Mouse (Mus musculus) ovary, adult 18-20 months (tissue): ENCODE data around the gene Gimap4.
"Not testable (repeated sequence)": the region's sequence is repeated elsewhere in the genome, so short reads cannot be mapped to it uniquely, and the experiment has no call there.

Experiments
- DNase-seq: peaks from one replicate; pipeline ENCODE4 v3.0.0; 2022; ENCODE audit warnings: low spot score, mixed read lengths

Gene Gimap4

DNA sequence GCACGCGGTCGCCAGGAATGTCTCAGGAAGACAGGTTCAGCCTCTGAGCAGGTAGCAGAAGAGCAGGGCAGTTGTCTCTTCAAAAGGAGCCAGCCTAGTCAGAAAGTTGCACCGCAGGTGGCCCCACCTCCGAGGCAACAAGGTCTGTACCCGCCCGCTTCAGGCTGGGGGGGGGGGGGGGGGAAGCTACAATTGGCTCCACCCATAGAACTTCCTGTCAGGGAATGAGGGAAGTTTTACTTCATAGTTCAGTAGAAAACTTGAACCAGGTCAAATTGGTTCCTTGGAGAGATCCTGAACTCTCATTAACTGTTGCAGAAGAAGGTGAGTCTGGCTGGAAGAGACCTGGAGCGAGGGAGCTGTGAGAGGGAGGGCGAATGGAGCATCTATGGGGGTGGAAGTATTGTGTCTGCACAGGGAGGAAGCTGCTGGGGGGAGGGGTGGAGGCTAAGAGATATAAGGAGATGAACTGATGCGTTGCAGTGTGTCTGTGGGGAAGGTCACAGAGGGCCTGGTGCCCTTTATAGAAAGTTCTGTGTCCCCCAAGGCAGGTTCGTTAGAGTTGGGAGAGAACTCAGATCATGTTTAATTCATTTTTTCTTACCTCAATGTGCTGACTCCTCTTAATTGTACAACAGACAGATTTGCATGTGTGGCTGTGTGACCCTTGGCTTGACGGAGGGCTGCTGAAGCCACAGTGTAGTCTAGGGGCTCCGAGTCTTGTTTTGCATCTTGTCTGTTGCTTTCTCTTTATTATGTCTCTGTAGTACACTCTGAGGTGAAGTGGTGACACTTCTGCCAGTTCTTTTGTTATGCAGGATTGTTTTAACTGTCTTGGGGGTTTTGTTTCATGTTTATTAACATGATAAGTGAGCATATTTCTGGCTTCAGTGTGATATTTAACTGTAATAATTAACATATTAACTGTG lies 8.2 kb upstream of the Gimap4 start, which contains the start of gene Gimap9:
Gene Gimap9 (plus strand): TSS at position 199 of the 929 bp plus-strand sequence.
- no peak for DNase-seq

DNA sequence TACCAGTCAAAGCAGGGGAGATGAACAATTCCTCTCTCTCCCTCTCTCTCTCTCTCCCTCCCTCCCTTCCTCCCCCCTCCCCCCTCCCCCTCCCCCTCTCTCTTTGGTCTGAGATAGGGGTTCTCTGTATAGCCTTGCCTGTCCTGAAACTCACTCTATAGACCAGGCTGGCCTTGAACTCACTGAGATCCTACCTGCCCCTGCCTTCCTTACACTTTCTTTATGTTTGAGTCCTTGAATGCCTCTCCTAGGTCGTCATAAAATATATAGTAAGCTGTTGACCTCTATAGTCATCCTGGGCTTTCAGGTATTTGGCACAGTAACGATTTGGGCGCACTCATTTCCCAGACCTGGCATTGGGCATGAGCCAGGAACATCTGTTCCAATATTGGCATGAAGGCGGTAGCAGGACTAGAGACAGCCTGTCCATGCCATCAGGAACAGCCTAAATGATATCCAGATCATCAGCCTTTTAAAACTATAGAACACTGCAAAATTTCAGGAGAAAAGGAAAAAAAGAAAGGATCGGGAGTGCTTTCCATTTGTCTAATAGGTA lies 7.4 kb upstream of the Gimap4 start:
- DNase-seq = no peak

DNA sequence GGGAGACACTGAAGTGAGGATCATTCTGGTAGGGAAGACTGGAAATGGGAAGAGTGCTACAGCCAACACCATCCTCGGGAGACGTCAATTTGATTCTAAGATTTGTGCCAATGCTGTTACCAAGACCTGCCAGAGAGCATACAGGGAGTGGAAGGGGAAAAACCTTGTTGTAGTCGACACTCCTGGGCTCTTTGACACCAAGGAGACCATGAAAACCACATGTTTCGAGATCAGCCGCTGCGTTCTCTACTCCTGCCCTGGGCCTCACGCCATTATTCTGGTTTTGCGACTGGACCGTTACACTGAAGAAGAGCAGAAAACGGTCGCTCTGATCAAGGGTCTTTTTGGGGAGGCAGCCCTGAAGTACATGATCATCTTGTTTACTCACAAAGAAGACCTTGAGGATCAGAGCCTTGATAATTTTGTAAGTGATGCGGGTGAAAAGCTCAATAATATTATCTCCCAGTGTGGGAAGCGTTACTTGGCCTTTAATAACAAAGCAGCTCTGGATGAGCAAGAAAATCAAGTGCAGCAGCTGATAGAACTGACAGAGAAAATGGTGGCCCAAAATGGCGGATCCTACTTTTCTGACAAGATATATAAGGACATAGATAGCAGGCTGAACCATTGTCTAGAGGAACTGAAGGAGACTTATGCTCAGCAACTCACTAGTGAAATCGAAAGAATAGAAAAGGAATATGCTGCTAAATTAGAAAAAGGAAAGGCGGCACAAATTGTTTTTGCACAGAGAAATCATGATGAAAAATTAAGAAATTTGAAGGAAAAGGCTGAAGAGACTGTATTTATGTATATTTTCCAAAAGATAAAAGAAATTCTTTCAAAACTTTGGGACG lies 6.6 kb upstream of the Gimap4 start:
- DNase-seq = no peak

DNA sequence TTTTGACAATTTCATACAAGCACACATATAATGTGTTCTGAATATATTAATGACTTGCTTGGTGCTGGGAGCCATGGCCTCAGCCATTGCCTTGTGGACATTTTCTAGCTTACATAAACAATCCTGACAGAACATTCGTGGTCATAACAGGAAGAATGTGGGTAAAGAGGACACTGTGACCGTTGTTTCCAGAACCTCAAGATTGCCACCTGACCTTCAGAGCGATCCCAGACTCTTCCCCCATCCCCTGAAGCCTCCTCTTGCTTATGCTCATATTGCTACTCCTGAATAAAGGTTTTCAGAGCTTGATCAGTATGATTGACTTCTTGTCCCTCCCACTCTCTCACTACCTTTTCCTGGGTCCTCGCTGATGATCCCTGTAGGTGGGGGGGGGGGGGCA lies 6.0 kb upstream of the Gimap4 start:
- no peak for DNase-seq

DNA sequence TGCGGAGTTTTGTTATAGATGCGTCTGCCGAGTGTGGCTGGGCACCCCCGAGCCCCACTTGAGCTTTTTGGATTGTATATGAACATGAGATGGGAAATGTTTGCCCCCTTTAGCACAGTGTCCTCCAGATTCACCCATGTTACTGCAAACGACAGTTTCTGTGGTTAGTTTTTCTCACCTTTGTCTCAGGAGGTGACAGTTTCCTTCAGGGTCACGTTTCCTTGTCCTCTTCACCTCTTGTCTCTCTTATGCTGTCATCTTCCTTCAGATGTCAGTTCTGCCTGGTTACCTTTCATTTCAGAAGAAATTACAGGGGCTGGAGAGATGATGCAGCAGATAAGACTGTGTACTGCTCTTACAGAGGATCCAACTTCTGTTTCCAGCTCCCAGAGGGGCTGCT lies 4.6 kb upstream of the Gimap4 start:
- no peak for DNase-seq

DNA sequence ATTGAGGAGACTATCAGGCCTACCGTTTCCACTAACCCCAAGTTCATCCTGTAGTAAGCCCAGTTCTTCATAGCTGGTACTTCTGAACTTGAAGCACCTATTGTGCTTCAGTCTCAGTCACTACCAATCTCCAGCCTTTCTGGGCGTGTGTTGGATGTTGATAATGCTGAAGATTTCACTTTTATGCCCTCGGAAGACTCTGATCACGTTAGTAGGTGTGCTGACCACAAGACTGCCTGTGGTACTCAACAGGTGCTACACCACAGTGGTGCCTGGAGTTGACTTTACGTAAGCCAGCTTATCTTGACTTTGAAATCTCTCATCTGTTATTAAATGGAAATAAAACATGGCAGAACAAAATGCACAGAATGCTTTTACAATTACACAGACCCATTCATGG lies 3.9 kb upstream of the Gimap4 start:
- DNase-seq = no peak

DNA sequence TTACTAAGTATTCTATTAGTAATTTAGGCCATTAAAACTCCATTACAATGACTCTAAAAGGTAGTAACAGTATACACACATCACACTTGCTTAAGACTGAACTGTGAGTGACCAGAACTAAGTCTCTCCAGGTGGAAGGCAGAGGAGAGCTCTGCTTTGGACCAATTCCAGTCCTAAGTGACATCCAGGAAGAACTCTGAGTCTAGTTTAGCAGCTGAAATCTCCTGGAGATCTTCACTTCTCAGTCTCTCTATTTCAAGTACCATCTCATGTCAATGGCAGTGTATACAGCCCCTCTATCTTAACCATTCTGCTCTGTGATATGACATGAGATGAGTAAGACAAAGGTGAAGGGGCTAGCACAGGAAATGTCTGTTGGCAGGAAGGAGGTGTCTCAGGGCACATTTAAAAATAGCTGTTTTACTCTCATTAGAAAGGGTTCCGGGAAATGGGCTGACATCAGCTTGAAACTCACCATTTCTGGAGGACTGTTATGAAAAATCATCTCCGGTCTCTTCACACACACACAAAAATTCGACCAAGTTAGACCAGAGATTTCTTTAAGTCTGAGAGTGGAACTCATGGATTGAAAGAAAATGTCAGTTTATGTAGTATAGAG lies 2.8 kb upstream of the Gimap4 start:
- no peak for DNase-seq

DNA sequence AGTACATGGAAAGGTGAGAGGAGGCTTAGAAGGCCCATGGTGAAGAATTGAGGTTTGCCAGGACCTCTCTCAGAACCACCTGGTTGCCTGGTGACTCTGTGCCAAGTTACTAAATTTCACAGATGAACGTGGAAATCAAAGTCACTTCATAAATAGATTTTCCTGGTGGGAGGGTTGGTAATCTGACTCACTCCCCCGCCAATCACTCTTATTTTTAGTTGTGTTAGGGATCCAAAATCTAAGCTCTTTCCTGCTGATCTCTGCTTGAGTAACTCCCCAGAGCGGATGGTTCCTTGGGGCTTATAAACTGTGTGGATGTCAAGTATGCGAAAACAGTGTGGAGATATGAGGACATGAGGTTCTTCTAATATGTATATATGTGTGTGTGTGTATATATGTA lies 2.1 kb upstream of the Gimap4 start:
- DNase-seq = no peak

DNA sequence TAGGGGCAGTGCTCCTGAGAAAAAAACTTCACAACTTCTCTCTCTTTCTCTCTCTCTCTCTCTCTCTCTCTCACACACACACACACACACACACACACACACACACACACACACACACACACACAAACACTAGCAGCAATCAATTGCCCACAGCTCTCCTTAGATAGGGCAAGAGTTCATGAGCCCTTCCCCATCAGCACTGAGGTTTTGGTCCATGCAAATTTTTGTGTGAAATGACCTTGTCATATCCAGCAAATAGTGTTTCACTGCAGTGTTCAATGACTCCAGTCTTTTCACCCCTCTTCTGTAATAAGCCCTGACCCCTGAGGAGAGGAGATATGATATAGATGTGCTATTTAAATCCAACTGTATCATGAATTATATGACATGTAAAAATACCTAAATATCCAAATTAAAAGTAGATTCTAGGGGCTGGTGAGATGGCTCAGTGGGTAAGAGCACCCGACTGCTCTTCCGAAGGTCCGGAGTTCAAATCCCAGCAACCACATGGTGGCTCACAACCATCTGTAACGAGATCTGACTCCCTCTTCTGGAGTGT lies 1.0 kb upstream of the Gimap4 start:
- DNase-seq = not testable (repeated sequence)

DNA sequence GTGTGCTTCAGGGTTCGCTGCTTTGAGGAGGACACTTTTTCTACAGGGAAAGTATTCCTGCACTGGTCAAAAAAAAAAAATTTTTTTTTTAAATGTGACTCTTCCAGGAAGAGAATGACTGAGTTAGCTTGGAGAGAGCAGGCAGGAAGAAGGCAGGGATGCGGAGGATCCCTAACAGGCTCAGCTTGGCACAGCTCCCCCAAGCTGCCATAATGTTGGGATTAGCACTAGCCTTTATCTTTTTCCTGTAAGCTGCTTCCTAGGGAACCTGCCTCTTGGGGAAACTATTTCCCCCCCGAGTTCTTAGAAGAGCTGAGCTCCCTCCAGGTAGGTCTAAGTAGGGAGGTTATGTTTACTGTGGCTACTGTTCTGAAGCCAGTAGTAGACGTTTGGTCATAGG lies 457 bp downstream of the Gimap4 start:
- no peak for DNase-seq

DNA sequence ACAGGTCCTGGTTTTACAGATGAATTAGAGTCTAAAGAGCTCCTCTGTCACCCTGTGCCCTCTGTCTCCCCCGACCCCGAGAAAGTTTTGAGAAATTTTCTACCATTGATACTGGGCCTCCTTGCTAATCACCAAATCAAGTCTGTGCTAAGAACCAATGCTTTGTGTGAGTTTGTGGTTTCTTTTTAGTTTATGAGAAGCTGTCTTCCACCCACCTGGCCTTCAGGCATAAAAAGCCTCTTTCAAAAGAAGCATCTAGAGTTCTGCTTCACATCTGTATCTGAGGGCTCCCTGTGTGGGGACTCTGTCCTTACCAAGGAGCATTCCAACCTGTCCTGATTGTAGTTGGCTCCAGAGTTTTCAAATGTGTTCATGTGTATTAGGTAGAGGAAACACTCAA lies 902 bp downstream of the Gimap4 start:
- no peak for DNase-seq

DNA sequence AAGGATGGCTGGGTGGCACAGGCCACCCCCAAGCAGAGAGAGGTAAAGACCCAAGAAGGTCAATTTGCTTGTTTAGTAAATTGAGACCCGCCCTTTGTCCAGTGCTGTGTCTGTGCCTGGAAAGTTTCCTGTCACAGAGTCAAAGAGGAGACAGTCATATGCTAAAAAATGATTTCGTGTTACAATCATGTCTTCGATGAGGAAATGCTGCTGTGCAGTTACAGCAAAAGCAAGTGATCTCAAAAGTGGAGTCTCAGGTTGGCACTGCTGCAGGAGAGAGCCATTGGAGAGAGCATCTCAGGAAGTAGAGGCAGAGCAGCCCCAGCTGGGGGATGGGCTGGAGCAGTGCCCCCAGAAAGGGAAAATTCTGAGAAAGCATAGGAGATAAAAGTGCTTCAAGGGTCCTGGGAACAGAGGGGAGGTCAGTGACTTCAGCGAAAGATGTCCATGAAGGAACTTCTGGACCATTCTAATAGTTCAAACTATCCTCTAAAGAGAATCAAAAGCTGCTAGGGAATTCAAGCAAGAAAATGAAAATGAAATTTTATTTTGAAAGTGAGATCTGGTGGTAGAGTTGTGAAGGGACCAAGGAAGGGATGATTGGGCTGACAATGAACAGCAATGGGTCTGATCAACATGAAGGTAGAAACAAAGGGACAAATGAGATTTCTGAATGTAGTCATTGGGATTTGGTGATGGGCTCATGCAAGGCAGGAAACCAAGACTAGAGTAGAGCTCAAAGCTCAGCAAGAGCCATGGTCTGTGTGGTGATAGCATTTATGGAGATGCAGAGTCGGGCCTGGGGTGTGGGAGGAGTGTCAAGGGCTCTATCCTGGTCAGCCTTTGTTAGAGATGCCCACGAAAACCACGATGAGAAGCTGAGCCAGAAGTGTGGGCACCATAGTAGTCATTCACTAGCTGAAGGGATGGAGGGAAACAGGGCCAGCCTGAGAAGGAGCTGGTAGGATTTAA lies 1.6 kb downstream of the Gimap4 start:
- no peak for DNase-seq

DNA sequence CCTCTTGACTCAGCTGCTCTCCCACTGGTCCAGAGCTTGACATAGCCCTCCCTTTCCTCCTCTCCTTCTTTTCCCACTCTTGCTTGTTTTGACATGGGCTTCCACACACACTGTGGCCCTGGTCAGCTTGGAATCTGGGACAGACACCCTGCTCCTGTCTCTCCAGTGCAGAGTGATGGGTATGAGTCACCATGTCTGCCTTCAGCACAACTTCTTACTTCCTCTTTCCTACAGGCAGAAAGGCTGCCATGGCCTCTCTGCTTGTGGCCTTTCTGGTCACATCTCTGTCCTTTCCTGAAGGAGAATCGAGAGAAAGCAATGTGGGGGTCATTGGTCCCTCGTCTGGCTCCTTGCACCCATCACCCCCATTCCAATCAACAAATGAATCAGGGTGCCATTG lies 2.7 kb downstream of the Gimap4 start:
- no peak for DNase-seq

DNA sequence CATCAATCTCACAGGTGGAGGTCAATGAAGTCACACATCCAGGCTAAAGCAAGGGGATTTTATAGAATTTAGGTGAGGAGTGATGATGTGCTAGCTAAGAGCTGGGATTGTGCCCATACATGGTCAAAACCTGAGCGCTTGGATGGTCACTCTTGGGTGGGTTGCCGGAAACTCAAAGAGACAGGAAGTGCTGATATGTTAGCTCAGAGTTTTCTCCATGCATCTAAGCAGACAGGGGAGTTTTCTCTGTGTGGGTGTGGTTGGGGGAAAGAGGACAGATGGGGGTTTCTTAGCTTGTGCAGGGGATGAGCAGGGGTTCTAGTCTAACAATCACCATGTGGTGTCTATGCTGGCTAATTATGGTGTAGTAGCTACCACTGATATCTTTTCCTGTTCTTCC lies 5.0 kb downstream of the Gimap4 start:
- DNase-seq = no peak

DNA sequence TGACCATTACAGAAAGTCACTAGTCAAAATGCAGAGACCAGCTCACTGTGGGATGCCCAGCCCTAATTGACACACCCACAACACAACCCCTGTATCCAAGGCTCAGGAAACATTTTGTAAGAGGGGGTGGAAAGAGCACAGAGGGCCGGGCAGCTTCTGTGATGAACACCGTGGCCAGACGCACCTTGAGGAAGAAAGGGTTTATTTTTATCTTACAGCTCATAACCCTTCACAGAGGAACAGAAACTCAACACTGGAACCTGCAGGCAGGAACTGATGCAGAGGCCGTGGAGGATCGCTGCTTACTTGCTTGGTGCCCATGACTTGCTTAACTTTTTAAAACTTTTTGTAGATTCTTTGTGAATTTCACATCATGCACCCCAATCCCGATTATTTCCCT lies 8.6 kb downstream of the Gimap4 start:
- DNase-seq = no peak

DNA sequence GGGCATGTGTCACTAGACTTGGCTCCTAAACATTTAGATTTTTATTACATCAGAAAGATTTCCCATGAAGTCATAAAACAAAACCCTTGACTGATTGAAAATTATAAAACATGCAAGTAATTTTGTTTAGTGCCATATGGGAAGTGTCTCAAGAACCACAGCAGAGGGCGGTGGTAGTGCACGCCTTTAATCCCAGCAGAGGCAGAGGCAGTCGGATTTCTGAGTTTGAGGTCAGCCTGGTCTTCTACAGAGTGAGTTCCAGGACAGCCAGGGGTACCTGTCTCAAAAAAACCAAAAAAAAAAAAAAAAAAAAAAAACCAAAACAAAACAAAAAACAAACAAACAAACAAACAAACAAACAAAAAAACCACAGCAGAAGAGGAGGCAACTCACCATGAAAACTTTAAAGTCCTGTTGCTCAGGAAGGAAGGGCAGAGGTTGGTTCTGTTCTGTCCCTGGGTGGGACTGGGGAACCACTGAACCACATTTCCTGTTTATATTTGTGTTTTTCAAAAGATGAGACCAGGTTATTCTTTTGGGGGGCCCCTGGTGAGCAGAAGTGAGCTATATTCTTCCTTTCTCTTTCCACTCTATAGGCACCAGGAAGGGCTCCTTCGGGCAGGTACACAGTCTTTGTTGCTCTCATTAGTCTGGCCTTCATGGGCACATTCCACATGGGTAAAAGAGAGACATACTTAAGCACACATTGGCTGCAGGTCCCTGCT lies 12.6 kb downstream of the Gimap4 start:
- no peak for DNase-seq

DNA sequence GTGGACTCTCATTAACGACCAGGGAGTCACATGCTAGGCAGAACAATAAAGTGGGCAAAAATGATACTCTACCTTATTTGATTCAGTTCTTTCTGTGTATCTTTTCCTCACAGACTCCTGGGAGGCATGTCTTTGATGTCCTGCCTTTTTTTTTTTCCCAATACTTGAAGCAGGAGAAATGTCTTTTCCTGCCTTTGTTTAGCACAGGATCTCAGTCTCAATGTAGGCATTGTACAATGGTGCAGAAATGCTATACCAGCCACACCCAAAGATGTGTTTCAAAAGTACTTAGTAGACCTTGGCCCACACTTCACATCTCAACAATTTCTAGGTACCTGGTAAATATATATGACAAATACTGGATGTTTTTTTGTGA lies 13.2 kb downstream of the Gimap4 start:
- no peak for DNase-seq

DNA sequence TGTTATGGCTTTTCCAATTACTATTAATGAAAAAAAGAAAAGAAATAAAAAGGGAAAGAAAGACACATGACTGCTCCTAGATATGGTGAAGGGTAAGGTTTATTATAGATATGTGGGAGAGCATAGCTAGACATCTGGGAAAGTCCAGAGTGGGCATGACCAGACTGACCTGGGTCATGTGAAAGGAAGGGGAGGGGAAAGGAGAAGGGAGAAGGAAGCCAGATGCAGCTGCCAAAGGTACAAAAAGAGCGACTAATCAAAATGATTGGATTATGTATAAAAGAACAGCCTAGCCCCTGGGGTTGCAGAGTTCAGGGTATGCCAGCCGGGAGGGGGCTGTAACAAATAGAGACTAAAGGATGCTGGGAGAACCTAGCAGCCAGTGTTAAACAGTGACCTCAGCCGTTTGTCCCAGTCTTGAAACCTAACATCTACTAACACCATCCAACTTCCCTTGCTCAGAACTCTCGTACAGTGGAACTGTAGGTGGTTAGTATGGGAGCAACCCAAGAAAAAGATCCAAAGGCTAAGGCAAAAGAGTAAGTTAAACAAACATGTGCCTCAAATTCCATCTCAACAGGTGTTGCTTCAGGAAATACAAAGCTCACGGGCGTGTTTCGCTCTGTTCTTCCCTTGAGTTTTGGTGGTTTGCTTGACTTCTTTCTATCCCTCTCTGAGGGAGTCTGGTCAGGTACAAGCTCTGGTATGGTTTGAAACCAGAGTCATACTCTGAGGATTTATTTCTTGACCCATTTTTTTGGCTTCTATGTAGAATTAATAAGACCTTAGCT lies 13.9 kb downstream of the Gimap4 start:
- DNase-seq = no peak

DNA sequence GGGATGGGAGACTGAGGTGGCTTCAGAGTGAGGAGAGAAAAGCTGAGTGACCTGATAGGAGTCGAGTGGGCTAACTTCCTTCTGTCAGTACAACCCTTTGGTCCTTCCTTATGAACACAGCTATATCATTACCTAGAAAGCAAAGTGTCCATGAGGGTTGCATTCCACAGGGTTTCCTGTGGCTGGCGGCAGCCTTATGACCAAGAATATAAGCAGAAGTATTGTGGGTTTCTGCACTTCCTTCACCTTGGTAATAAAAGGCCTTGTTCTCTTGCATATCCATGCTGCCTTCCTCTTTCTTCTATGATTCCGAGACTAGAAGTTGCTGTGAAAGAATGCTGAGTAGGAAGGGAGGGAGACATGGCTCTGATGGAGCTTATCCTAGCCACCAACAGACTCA lies 14.5 kb downstream of the Gimap4 start:
- no peak for DNase-seq
